Mouse (Mus musculus) bone marrow, adult 2 months (tissue): ENCODE data around the gene Rbpjl.

Experiments used
- CTCF ChIP-seq: fragments of 200-500 bp; IDR thresholded peaks from 2 replicates; pipeline ENCODE4 v1.5.1; 2011; ENCODE audit warnings: low read length, control low read depth; ENCODE audit not compliant: control insufficient read depth, insufficient read depth
- POLR2A ChIP-seq: fragments of 200-500 bp; IDR thresholded peaks from 2 replicates; pipeline ENCODE4 v1.6.1; 2011; ENCODE audit warnings: low read depth, mild to moderate bottlenecking, control low read depth, low read length, borderline replicate concordance; ENCODE audit not compliant: control insufficient read depth

GRCm38 (mm10) chr2:164437710-164438109 is 34.8 kb downstream of the Rbpjl start:
- no peak for TF ChIP-seq CTCF
- no peak for TF ChIP-seq POLR2A
